Mouse (Mus musculus) heart, adult 11 months (tissue): ENCODE data around the gene Tnpo1.

Source experiments
- DNase-seq: peaks from one replicate; pipeline ENCODE4 v3.0.0; 2022

The Tnpo1 gene

DNA sequence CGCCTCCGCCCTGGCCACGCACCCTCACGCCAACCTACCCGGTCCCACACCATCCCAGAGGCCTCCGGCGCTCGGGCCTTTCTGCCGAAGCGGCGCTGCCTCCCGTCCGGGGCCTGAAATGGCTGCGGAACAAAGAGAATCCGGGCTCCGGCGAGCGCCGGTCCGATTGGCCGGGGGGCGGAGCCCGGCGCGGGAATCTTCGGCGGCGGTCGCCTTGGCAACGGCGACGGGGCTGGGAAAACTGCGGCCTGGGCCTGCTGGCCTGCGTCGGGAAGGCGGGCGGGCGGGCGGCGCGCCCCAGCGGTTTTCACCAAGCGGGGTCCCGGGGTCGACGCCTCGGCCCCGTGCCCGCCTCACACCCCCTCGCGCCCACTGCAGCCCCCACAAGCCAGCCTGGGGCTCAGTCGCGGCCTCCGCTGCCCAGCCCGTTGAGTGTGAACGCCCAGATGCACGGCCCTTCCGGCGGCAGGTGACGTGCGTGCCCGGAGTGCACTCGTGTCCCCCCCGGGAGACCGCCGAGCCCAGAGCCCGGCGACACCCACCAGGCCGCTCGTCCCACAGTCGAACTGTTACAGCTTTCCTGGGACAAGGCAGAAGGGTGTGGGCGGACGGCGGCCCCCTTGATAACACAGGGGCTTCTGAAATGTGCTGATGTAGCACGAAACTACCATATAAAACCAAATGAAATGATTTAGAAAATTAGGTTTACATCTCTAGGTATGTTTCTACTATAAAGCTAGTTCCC, at the start of gene Tnpo1:
Tnpo1 (minus strand) TSS at position 172 of the 745 bp plus-strand sequence.
- DNase-seq: peak; percentile 100

DNA sequence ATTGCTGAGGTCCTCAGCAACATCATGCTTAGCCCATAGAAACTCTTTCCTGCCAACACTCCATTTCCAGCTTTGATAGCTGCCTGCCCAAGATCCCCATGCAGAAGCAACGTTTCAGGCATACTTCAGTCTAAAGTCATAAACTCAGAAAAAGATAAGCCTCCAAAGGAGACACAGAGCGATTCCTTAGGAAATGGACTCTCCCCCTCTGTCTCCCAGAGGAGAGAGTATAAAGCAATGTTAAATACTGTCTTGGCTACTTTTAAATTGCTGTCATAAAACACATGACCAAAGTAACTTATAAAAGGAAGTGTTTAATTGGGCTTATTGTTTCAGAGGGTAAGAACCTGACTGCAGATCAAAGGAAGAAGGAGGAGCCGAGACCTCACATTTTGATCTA, 45.9 kb upstream of the Tnpo1 start:
- DNase-seq: no peak

DNA sequence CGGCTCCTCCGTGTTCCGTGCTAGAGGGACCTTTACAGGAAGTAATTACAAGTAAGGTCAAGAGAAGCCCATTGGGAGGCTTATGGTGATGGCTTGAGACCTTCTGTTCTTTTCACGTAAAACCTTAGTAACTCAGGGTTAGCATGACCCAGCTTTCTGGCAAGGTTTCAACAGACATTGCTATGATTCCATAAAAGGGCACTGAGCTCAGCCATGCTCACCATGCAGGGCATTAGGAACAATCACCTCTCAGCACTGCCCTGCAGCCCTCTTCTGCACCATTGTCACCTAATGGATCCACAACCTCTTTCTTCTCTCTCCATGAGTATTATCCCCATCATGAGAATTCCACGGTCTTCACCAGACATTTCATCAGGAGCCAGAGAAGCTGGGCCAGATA, 45.5 kb upstream of the Tnpo1 start:
- DNase-seq: peak; percentile 72

DNA sequence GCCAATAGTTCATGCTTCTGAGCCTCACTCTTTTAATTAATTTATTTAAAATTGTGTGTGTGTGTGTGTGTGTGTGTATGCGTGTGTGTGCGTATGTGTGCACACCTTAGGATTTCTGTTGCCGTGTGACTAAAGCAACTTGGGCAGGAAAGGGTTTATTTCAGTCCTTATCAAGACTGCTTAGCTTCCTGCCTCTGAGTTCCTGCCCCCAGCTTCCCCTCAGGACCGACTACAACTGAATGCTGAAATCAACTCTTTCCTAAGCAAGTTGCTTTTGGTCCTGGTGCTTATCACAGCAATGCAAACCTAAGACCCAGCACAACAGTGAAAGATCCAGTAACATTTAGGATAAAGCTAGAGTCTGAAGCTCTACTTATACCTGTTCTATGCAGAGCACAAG, 42.3 kb upstream of the Tnpo1 start:
- peak; percentile 86 for DNase-seq

DNA sequence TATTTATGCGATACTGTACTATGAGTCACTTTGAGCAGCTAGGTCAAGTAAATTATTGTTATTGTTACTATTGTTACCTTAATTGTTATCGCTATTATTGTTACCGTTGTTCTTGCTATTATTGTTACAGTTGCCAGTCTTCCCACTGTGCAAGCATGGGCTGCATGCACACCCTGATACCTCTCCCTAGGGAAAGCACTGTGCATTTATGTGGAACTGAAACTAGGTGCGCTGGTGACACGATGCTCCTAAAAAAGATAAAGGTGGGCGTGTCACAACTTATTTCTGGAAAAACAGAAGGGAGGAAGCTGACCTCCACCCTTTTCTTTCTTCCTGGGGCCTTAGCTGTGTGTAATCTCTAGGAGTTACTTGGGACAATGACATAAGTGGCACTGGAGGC, 41.8 kb upstream of the Tnpo1 start:
- peak; percentile 89 for DNase-seq

DNA sequence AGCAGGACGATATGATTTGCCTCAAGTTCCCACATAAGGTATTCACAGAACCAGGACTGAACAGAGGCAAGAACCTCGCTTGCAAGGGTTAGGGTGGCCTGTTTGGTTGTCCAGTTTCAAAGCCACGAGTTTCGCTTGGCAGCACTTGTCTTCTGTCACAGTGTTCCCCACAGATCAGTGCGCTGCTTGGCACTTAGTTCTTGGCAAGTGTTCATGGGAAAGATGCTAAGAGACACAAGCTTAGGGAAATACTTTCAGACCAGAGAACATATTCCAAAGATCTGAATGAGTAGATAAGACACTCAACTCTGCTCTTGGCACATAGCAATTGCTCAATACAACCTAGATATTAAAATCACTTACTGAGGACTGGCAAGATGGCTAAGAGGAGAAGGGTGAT, 40.4 kb upstream of the Tnpo1 start:
- DNase-seq: peak; percentile 87

DNA sequence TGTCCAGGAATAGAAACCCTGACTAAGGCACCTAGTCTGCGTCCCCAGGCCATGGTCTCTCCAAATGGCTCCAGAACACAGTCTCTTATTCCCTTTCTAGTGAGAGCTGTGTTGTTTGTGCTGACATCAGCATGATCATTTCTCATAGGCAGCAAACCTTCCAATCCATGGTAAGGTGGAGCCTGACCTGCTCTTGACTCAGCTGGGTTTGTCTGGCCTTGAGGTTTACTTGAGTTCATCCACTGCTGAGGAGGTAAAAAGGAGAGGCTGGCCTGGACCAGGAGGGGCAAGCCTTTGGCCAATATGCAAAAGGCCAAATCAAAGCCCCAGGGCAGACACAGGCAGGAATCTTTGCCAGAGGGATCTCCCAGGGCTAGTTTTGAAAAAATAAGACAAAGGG, 37.4 kb upstream of the Tnpo1 start:
- DNase-seq: no peak

DNA sequence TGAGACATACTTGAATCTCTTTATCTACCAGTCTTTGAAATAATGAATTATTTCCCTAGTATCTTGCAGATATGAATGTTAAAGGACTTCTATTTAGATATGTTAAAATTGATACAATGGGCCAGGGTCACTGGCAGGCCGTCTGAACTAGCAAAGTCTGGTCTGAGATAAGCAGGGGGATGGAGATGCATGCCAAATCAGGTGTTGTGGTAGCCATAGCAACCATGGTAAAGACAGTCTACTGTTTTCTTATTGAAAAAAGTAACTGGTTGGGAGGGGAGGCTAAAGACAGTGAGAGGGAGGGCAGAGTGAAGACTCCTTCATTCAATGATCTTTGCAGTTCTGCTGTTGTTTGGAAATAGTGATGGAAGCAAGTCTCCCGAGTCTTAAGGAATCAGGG, 32.0 kb upstream of the Tnpo1 start:
- DNase-seq: peak; percentile 31

DNA sequence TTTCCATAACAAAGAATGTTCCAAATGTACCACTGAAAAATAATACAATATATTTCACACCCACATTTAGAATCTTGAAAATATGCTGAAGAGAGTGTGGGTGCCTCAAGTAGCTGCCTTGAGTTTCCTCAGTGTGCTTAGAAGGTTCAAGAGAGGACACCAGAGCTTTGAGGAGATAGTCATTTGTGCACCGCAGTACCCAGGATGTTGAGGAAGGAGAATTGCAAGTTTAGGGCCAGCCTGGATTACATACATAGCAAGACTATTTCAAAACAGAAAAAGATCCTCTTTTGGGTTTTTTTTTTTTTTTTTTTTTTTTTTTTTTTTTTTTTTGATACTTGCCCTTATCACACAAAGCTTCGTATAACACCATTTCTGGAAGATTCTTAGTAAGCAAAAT, 30.0 kb upstream of the Tnpo1 start:
- DNase-seq: peak; percentile 10

DNA sequence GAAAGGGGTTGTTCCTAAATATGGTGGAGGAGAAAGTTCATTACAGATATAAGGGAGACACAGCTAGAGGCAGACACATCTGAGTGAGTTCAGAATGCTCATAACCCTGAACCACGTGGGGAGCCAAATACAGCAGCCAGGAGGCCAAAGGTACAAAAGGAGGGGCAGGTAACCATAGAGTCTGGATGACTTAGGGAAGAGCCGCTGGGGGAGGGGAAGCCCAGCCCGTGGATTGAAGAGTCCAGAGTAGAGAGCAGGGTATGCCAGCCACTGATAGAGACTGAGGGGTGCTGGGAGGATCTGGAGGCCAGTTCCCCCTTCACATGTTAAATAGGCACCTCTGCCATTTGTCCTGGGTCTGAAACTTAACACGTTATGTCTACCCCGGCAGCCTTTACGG, 29.5 kb upstream of the Tnpo1 start:
- peak; percentile 73 for DNase-seq

DNA sequence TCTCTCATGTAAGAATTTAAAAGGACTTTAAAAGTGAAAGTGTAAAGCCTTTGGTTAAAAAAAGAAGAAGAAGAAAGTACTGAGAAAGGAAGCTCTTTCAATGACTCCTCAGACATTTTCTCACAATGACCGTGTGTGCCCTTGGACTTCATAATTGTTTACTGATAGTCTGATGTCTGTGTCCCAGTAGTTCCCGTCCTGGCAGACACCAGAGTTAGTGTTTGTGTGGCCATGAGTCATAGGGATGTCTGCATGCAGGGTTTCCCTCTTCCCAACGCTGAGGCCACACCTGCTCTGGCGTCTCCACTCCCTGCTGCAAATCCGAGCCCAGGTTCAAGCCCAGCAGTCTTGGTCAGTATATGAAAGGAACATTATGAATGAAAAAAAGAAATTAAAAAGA, 29.0 kb upstream of the Tnpo1 start:
- DNase-seq: peak; percentile 96

DNA sequence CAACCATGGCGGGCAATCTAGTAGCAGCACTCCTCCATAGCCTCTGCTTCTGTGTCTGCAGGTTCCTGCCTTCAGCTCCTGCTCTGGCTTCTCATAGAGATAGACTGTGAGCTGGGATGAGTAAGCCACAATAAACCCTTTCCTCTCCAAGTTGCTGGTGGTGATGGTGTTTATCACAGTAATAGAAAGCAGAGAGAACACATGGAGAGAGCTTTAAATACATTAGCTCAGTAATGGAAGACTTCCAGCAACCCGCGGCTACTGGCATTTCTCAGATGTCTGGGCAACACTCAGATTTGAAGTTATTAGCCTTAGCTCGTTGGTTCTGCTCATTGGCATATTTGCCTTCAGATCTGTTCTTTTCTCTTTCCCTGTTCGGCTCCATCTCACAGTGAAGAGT, 27.6 kb upstream of the Tnpo1 start:
- peak; percentile 33 for DNase-seq

DNA sequence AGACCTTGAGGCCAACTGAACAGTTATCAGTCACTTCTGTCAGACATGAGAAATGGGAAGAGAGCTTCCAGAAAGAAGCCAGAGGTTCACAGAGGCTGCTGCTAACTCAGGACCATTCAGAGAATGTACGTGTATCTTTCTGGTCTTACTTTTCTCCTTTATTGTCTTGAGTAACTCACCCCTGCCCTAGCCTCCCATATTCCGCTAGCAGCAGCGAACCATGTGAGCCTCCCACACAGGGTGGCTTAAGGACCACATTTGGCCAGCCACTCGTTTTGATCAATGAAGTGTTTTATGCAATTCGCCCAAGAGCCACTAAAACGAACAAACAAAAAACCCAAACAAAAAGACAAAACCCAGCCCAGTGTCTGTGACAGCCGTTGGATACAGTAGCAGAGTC, 25.8 kb upstream of the Tnpo1 start:
- DNase-seq: peak; percentile 53

DNA sequence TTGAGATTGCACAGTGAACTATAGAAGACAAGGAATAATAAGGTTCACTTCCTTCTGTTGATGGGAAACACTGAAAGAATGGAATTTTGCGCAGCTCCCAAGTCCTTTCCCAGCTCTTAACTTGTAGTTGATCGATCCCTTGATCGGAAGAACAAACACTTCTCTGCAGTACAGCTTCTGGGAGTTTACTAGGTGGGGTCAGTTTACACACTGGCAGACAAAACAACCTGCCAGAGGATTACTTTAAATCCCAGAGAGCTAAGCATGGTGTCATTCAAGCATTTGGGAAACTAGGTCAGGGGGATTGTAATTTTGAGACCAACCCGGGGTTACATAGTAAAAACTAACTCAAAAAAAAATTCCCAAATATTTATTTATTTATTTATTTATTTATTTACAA, 22.0 kb upstream of the Tnpo1 start:
- peak; percentile 30 for DNase-seq

DNA sequence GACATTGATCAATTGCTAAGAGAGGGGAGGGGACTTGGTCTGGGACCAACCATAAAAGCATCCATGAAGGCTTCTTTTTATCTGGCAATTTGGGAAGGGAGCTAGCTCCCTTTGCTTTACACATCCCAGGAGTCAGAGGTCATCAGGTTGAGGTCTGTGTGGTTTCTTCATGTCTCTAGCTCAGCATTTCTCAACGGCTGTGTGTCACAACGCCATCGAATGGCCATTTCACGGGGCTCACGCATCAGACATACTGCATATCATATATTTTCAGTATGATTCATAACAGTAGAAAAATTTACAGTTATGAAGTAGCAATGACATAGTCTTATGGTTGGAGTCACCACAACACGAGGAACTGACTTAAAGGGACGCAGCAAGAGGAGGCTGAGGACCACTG, 20.2 kb upstream of the Tnpo1 start:
- peak; percentile 59 for DNase-seq

DNA sequence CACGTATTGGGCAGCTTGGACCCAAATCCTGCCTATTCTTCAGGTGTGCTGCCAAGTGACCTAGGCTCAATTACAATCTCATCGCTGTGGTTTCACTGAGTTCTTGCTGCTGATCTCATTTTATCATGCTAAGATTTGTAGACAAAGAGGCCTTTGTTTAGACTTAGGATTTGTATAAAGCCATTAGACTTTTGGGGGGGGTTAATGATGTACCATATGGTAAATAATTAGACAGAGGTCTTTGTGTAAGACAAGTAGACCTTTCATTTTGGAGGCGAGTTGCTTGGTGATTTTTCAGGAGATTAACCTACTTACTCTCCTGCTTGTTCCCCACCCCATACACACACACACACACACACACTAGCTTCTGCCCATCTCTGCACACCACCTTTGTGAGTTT, 19.7 kb upstream of the Tnpo1 start:
- DNase-seq: peak; percentile 25

DNA sequence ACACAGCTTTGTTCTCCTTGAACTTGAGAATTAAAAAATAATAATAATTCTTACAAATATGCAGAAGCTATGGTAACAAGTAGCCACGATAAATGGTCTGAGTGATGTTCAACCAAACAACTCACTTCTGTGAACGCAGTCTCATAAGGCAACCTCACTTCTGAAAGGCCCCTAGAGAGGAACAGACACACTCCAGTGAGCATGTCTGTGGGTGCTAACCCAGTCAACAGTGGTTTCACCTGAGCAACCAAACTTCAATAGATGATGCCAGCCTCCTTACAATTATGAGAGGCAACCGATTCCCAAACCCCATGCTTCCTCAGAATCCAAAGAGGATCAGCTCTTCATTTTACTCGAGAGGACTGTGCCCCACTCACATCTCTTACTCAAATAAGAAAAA, 19.2 kb upstream of the Tnpo1 start:
- peak; percentile 78 for DNase-seq

DNA sequence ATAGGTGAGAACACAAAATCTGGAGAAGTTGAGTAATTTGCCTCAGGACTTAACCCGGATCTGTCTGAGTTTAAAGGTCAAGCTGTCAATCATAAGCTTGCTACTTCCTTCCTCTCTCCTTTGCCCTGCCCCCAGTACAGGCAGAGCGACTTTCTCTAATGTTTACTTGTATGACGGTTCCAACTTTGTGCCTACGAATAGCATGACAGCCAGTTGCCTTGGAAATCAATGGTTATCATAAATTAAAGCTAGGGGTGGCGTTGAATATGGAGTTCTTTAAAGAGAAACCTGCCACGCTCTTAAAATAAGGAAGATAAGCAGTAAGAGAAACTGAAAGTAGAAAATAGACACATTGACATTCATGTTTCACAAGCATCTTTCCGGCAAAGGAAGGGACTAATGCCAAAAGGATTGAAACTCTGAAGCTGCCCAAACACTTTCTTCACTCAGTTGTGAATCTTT, 18.5 kb upstream of the Tnpo1 start:
- peak; percentile 94 for DNase-seq

DNA sequence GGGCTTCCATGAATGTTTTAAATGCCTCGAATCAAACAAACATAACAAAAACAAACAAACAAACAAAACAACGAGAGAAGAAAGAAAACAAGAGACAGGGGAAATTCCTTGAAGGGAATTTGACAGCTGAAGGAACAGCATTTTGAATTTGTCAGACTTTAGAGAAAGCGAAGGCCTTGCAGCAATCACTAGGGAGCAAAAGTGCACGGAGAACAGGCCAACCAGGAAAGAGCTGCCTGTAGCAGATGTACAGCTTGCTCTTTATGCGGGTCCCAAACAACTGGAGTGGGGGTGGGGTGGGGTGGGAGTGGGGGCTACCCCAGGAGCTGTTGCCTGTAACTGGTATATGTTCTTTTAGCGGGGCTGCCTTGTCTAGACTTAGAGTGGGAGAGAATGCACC, 16.2 kb upstream of the Tnpo1 start:
- DNase-seq: peak; percentile 57

DNA sequence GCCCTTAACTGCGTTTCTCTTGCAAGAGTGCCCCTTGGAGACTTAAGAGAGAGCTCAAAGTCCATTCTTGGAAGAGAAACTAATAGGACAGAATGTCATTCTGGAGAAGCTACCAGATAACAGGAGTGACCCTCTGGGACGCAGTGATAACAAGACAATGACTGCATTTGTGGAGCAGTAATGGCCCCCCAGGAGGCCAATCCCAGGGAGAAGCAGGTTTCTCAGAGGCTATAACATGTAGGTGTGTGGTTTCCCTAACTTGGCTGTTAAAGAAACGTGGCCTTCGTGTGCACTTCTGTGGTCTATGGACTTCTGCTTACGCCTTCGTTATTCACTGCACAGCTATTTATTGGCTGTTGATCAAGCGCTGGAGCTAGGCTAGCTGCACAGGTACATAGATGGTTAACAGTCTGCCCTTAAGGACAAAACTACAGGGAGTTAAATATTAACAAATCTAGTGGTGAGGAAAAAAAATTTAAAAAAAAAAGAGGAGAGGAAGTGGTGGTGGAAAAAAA, 15.7 kb upstream of the Tnpo1 start:
- peak; percentile 61 for DNase-seq

DNA sequence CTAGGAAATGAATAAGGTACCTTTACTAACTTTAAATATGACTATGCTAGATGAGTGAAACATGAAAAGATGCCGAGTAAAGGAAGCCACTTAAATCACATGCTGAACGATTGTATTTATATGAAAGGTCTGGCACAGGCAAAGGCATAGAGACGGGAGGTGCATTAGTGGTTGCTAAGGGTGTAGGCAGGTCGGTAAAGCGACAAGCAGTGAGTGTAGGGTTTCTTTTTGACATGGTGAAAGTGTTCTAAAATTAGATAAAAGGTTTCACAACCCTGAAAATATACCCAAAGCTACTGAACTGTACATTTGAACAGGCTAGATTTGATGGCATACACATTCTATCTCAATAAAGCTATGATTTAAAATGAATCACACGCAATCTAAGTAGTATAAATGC, 10.9 kb upstream of the Tnpo1 start:
- no peak for DNase-seq

DNA sequence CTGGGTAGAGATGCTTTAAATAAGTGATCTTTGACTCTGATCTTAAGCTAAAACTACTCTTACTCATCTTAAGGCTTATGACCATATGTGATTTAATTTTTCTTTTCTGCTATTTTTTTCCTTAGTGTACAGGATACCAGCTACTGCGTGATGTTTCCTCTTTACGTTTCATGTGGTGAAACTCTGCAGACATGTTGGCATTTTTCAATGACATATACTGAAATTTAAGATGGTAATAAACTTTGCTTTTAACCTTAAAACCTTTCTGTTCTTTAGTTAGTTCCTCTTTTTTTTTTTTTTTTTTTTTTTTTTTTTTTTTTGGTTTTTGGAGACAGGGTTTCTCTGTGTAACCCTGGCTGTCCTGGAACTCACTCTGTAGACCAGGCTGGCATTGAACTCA, 2.7 kb upstream of the Tnpo1 start:
- no peak for DNase-seq

DNA sequence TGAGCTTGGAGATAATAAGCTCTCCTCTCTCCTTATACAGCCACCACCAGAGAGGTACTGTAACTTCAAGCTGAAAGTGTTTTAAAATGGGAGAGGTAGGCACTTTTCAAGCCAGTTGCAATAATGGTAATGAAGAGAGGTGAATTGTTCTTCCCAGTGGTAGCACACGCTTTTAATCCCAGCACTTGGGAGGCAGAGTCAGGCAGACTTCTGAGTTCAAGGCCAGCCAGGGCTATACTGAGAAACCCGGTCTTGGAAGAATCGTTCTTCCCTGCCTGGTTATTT, 716 bp upstream of the Tnpo1 start:
- peak; percentile 76 for DNase-seq

DNA sequence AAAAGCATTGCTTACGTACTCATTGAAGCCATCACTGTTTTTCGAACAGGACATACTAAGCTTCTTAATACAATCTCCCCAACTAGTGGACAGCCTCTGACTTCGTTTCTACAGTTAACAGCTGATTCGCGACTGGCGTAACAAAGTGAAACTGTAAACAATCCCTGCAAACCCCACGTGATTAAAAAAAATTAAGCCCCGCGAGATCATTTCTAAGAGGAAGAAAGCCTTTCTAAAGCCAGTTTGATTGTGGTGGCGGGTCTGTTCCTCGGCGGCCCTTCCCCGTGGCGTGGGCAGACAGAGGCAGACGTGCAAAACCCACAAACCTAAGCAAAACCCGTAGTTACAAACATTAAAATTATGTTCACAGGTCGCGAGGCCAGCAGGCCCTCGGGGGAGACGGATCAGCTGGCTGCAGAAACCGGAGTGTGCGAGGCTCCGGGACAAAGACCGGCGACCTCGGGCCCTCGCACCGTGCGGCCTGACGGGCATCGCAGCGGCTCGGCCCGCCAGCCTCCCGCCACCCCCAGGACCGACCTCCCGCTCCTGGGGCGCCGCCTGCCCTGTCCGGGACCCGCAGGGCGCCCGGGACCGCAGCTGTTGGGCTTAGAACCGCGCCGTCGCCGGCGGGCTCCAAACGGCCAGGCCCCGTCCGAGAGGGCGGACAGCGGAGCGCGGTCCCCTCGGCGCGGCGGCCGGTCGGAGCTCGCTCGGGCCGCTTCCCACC, 535 bp downstream of the Tnpo1 start:
- peak; percentile 97 for DNase-seq
